Mouse (Mus musculus): ENCODE measurements at regions not wholly inside any gene's neighbourhood (a gene's known extent, or its start where the extent isn't known, plus 50 kb on each side); places are given as distances from the start of the nearest gene placed in this dataset.

DNA sequence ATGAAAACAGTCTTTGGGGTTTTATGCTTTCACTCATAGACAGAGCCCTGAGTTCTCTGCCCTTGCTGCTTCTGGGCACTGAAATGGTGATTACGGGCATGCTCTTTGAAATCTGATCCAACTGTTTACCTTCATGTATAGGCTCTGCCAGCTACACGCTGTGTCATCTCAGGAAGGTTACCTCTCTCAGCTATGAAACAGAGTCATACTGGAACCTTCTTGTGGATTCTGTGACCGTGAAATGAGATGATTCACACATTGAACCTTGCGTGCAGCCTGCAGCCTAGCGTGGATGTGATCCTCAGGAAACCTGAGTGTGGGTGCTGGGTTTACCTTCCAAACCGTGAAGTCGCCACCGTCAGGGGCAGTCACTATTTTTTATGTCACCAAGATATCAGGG lies 189.7 kb upstream of the Spdye4c start:
- H3K27me3 ChIP-seq (ENCODE audit: insufficient read depth, low read length): no peaks in the 10 kb centered on the region

DNA sequence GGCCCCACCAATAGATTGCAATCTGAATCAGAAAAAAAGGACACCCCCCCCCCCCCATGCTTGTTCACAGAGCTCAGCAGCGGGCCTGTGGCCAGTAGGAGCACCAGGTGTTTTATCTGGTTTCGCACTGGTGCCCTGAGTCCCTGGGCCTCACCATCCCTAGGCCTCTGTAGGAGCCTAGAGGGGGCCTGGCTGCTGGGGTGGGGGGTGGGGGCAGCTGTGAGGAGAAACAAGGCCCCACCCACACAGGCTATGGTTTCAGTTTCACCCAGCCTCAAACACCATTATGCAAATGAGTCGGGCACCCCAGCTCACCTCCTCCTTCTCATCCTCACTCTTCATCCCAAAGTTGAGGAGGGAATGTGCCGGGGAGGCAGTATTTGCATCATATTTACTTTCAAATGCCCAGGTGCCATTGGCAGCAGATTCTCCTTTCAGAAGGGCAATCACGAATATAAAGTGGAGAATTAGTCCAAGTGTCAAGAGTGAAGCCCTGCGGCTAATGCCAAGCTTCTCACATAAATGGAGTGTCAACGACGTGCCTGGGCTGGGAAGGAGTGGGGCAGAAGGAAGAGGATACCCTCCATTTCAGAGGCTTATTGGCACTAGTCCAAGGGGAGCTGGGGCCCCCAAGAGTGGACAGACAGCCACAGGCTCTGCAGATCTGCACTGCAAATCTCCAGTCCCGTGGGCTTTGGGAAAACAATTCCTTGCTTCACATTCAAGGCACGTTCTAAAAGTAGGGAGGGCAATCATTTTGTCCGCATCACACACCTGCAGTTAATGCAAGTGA lies 187.7 kb upstream of the Spdye4c start:
- Histone ChIP-seq H3K9ac (replicated peaks; ENCODE audit: low read length) (no peak overlapping the region), H3K27ac (no peak overlapping the region), H3K9me3 (ENCODE audit: low read length) (no peaks in the 10 kb centered on the region), H3K4me3 (ENCODE audit: low read length) (no peak overlapping the region), H3K27me3 (ENCODE audit: insufficient read depth, low read length) (no peaks in the 10 kb centered on the region), H3K4me2 (ENCODE audit: low read depth, low read length) (no peak overlapping the region), H3K4me1 (ENCODE audit: insufficient read depth, low read length) (peaks cover 8% of the 10 kb centered on the region; the same call in 1 of the 2 replicates), H3K36me3 (ENCODE audit: insufficient read depth, low read length) (no peaks in the 10 kb centered on the region)
- WGBS: 34% methylated on average over 11 of the region's 11 CpGs
- no peak for ATAC-seq
- TF ChIP-seq CTCF (IDR thresholded peaks at IDR 0.05; ENCODE audit: low read depth): no peak
- peak; percentile 29 for DNase-seq (ENCODE audit: low spot score)

More for the DNA sequence above, 189.7 kb upstream of the Spdye4c start:
- H3K4me1 ChIP-seq (ENCODE audit: insufficient read depth, low read length): peaks cover 8% of the 10 kb centered on the region; the same call in 1 of the 2 replicates
- no peak overlapping the region for H3K27ac ChIP-seq
- no peak overlapping the region for H3K4me3 ChIP-seq (ENCODE audit: low read length)
- no peak for TF ChIP-seq CTCF (IDR thresholded peaks at IDR 0.05; ENCODE audit: low read depth)
- no peak overlapping the region for H3K4me2 ChIP-seq (ENCODE audit: low read depth, low read length)
- 77% methylated on average over 8 of the region's 8 CpGs for WGBS
- ATAC-seq (no peak), DNase-seq (ENCODE audit: low spot score) (no peak)
- no peaks in the 10 kb centered on the region for H3K36me3 ChIP-seq (ENCODE audit: insufficient read depth, low read length)
- no peaks in the 10 kb centered on the region for H3K9me3 ChIP-seq (ENCODE audit: low read length)
- no peak overlapping the region for H3K9ac ChIP-seq (replicated peaks; ENCODE audit: low read length)

GRCm38 (mm10) chr2:128404405-128404804 lies 186.6 kb upstream of the Spdye4c start:
- no peak for DNase-seq (ENCODE audit: low spot score)
- Histone ChIP-seq H3K4me2 (ENCODE audit: low read depth, low read length) (no peak overlapping the region), H3K9me3 (ENCODE audit: low read length) (no peaks in the 10 kb centered on the region), H3K9ac (replicated peaks; ENCODE audit: low read length) (no peak overlapping the region), H3K4me1 (ENCODE audit: insufficient read depth, low read length) (peaks cover 8% of the 10 kb centered on the region; the same call in 1 of the 2 replicates), H3K27me3 (ENCODE audit: insufficient read depth, low read length) (no peaks in the 10 kb centered on the region), H3K4me3 (ENCODE audit: low read length) (no peak overlapping the region), H3K27ac (no peak overlapping the region), H3K36me3 (ENCODE audit: insufficient read depth, low read length) (no peaks in the 10 kb centered on the region)
- ATAC-seq: no peak
- no peak for TF ChIP-seq CTCF (IDR thresholded peaks at IDR 0.05; ENCODE audit: low read depth)
- WGBS: 91% methylated on average over 3 of the region's 3 CpGs

DNA sequence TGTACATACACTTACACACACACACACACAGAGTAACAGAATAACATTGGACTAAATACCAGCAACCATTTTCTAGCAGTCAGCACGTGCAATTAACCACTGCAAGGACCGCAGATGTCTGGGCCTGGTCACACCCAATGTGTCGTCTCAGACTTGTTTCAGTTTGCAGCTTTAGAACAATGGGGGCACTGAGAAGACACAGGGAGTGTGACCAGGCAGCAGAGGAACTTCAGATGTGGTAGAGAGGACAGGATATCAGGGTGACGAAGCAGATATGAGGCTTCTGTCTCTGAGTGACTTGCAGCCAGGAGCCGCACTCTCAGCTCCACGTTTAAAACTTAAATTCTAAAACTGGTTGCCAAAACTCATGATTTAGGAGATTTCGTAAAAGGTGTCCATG lies 183.9 kb upstream of the Spdye4c start:
- no peak overlapping the region for H3K27ac ChIP-seq
- H3K36me3 ChIP-seq (ENCODE audit: insufficient read depth, low read length): no peaks in the 10 kb centered on the region
- H3K27me3 ChIP-seq (ENCODE audit: insufficient read depth, low read length): no peaks in the 10 kb centered on the region
- no peak for TF ChIP-seq CTCF (IDR thresholded peaks at IDR 0.05; ENCODE audit: low read depth)
- H3K9ac ChIP-seq (replicated peaks; ENCODE audit: low read length): no peak overlapping the region
- H3K9me3 ChIP-seq (ENCODE audit: low read length): no peaks in the 10 kb centered on the region
- DNase-seq (ENCODE audit: low spot score) (no peak), ATAC-seq (no peak)
- WGBS: 77% methylated on average over 7 of the region's 7 CpGs
- peaks cover 8% of the 10 kb centered on the region; the same call in 1 of the 2 replicates for H3K4me1 ChIP-seq (ENCODE audit: insufficient read depth, low read length)
- H3K4me2 ChIP-seq (ENCODE audit: low read depth, low read length): no peak overlapping the region
- H3K4me3 ChIP-seq (ENCODE audit: low read length): no peak overlapping the region

DNA sequence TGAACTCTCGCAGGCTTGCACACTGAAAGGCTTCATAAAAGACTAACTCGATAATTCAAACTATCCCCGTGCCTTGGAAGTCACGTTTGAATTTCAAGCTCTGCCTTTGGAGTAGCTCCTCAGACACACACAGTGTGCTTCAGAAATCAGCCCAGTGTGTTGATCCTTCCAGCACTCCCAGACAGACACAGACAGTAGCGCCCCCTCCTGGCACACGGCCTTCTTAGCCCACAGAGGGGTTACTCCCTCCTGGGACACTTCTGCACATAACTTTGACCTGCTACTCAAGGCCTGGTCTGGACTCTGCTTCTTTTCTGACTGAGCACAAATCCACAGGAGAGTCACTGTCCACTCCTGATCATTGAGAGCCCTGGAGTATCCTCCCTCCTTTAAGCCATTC lies 182.3 kb upstream of the Spdye4c start:
- no peak for ATAC-seq
- 34% methylated on average over 6 of the region's 6 CpGs for WGBS

DNA sequence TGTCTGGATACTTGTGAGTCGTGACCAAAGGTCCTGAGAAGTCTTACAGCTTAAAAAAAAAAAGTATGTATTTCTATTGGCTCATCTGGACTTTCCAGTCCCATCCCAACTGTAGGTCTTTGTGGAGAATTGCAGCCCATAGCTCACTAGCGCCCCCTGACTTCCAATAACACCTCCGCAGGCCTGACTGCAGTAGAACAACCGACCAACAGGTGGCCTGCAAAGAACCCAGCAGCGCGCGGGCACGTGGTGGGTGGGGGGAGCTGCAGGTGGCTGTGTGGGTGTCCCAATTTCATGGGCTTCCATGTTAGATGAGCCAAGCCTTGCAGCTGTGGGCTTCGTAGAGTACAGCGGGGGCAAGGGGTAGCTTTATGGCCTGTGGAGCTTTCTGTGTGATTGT lies 178.7 kb upstream of the Spdye4c start:
- WGBS: 14% methylated on average over 10 of the region's 10 CpGs
- Histone ChIP-seq H3K4me1 (ENCODE audit: insufficient read depth, low read length) (no peaks in the 10 kb centered on the region), H3K9me3 (ENCODE audit: low read length) (no peaks in the 10 kb centered on the region), H3K4me2 (ENCODE audit: low read depth, low read length) (no peak overlapping the region), H3K4me3 (ENCODE audit: low read length) (no peak overlapping the region), H3K27me3 (ENCODE audit: insufficient read depth, low read length) (no peaks in the 10 kb centered on the region), H3K9ac (replicated peaks; ENCODE audit: low read length) (no peak overlapping the region), H3K27ac (no peak overlapping the region), H3K36me3 (ENCODE audit: insufficient read depth, low read length) (no peaks in the 10 kb centered on the region)
- DNase-seq (ENCODE audit: low spot score) (peak; percentile 51), ATAC-seq (peak; percentile 38; the same call in 1 of the 2 replicates)
- peak; percentile 79 for TF ChIP-seq CTCF (IDR thresholded peaks at IDR 0.05; ENCODE audit: low read depth)

More for the DNA sequence above, 182.3 kb upstream of the Spdye4c start:
- Histone ChIP-seq H3K27ac (no peak overlapping the region), H3K4me1 (ENCODE audit: insufficient read depth, low read length) (no peaks in the 10 kb centered on the region), H3K4me2 (ENCODE audit: low read depth, low read length) (no peak overlapping the region), H3K9ac (replicated peaks; ENCODE audit: low read length) (no peak overlapping the region), H3K4me3 (ENCODE audit: low read length) (no peak overlapping the region), H3K9me3 (ENCODE audit: low read length) (no peaks in the 10 kb centered on the region), H3K36me3 (ENCODE audit: insufficient read depth, low read length) (no peaks in the 10 kb centered on the region), H3K27me3 (ENCODE audit: insufficient read depth, low read length) (no peaks in the 10 kb centered on the region)
- TF ChIP-seq CTCF (IDR thresholded peaks at IDR 0.05; ENCODE audit: low read depth): peak; percentile 65
- DNase-seq (ENCODE audit: low spot score): peak; percentile 42

- no peak overlapping the region for H3K9ac ChIP-seq (replicated peaks; ENCODE audit: low read length)
- no peak for TF ChIP-seq CTCF (IDR thresholded peaks at IDR 0.05; ENCODE audit: low read depth)
- no peak overlapping the region for H3K27ac ChIP-seq
- DNase-seq (ENCODE audit: low spot score) (no peak), ATAC-seq (no peak)
- no peaks in the 10 kb centered on the region for H3K36me3 ChIP-seq (ENCODE audit: insufficient read depth, low read length)
- no peaks in the 10 kb centered on the region for H3K9me3 ChIP-seq (ENCODE audit: low read length)
- no peak overlapping the region for H3K4me3 ChIP-seq (ENCODE audit: low read length)
- no peak overlapping the region for H3K4me2 ChIP-seq (ENCODE audit: low read depth, low read length)
- 40% methylated on average over 10 of the region's 10 CpGs for WGBS
- H3K27me3 ChIP-seq (ENCODE audit: insufficient read depth, low read length): no peaks in the 10 kb centered on the region
- H3K4me1 ChIP-seq (ENCODE audit: insufficient read depth, low read length): no peaks in the 10 kb centered on the region
Observed at GRCm38 (mm10) chr2:128412974-128413373, 178.0 kb upstream of the Spdye4c start.
